Mouse (Mus musculus) lung, postnatal 4 days (tissue): ENCODE results near the gene Kcne1l.

Experiments
- DNase-seq, 2 experiments: peaks; one replicate each; pipeline ENCODE4 v3.0.0; 2021

The Kcne1l gene

DNA sequence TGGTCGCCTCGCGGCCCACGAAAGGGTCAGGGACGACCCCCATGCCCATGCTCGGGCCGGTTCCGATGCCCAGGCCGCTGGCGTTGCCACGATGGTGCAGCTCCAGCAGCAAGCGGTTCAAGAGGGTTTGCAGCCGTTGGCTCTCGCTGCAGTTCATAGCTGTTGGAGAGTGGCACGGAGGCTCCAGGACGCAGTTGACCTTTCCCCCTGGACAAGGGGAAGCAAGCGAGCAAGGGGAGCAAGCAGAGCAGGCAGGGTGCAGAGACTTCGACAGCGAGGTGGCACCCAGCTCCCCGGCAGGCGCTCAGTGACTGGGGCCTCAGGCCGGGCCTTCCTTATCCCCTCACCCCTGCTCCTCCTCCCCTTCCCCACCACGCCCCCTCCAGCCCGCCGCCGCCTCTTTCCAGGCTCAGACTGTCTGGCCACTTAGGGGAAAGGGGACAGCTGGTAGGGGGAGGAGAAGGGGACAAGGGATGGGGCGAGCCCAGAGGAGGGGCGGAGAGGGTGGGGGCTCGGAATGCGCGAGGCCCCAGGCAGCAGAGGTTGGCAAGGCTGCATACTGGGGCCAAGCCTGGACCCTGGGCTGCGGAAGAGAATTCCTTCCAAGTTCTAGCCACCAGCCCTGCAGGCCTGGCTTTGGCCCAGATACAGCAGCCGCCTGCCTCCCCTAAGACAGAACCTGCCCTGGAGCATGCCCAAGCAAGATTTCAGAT, at the start of gene Kcne1l:
Kcne1l (minus strand) TSS at position 426 of the 713 bp plus-strand sequence.
- peak in 1 of 2 experiments; percentile 17 for DNase-seq

DNA sequence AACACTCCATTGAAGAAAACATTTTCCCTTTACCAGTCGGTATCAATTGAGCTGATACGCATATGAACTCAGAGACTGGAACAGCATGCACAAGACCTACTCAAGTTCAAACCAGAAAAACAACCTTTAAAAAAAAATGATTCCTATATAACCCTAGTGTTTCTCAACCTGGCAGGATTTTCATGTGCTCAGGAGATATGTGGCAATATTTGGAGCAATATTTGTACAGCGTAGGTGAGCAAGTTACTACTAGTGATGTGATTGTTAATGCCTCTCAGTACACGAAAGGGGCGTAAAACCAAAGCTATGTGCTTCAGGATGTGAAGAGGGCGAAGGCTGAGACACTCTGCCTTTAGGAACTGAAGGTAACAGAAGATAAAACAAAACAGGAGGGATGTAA, 30.1 kb upstream of the Kcne1l start:
- DNase-seq = no peak

DNA sequence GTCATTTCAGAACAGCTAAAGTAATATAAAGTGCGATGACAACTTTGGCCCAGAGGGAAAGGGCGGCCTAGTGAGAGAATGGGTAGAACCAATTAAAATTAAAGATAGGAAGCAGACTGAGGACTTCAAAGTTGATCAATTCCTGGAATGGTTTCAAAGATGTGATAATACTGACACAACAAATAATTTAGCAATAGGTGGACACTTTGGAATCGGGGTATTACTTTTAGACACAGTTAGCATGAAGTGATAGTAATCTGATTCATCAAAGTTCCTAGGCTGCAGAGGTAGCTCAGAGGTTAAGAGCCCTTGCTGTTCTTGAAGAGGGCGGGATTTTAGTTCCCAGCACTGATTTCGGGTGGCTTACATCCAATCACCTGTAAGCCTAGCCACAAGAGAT, 29.4 kb upstream of the Kcne1l start:
- DNase-seq = no peak

DNA sequence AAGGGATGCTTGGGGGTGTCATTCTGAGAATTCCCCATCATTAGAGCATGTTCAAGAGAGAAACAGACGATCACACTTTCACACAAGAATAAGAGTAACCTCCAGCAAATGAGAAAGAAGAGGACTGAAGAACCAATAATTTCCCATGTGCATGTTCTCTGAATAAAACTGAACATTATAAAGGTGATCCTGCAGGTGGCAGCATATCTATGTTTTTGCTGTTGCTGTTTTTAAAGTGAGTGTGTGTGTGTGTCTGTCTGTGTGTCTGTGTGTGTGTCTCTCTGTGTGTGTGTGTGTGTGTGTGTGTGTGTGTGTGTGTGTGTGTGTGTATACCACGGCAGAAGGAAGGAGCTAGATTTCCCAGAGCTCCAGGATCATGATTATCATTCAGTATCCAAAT, 19.7 kb upstream of the Kcne1l start:
- DNase-seq = no peak

DNA sequence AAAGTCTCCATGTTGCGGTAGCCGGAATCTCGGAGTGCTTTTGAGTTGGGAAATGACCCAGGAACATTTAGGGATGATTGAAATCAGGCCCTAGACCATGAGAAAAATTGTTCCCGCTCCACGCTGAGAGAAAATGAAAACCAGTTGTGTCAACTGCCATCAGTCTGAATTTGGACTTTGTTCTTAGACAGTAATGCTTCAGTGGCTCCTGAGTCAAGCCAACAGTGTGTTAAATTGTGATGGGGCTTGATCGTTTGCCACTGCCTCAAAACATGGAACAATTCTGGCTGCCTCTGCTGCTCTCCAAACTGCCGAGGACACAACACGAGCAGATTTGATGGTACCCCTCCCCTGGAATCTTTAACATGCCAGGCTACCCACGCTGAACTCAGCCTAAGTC, 10.0 kb upstream of the Kcne1l start:
- DNase-seq = no peak

DNA sequence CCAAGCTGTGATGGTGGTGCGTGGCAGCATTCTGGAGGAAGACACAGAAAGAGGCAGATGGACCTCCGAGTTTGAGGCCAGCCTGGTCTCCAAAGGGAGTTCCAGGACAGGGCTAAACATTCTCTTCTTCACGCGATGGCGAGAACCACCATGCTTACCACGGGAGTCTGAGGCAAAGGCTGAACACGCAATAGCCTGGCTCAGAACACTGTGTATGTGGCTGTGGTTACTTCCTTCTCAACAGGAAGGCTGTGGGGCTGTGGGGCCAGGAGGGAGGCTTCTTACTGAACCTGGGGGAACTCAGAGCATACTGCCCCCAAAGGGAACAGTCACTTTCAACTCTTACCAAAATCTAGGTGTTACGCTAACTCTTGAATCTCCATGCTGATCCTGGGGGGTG, 9.2 kb upstream of the Kcne1l start:
- DNase-seq = no peak

DNA sequence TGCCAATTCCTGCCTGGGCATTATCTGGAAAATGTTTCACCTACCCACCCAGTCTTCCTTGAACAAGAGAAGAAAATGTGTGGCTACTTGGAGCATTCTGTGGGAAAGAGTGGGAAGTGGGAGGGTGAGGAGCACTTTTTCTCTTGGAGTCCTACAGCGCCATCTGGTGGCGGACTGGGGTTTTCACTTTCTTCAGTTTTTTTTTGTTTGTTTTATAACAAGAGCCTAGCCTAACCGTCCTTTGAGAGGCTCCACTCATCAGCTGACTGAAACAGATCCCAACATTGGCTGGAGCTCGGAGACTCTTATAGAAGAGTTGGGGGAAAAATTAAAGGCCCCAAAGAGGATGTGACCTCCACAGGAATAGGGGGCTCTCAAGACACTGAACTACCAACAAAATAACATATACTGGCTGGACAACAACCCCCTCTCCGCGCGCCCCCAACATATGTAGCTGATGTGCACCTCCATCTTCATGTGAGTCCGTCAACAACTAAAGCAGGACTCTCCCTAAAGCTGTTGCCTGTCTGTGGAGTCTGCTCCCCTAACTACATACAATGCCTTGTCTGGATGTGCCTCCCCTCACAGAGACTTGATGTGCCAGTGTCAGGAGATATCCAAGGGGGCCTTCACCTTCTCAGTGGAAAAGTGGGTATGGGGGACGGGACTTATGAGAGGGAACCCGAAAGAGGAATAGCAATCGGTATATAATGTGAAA, 8.4 kb upstream of the Kcne1l start:
- peak; percentile 36 to 73 for DNase-seq

DNA sequence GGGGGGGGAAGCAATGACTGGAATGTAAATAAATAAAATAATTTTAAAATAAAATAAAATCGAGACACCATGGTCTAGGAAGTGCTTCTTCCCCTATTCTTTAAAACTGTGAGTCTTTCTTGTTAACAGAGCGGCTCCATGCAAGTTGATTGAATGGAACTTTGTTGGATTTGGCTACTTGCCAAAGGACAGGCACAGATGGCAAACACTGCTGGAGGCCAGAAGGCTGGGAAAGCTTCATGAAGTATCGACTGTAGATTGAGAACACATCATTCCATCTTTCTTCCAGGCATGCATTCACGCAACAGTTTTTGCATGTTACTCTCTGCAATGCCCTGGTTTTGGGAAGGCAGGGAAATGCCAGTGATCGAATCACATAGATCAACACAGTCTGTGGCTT, 4.3 kb upstream of the Kcne1l start:
- no peak for DNase-seq

DNA sequence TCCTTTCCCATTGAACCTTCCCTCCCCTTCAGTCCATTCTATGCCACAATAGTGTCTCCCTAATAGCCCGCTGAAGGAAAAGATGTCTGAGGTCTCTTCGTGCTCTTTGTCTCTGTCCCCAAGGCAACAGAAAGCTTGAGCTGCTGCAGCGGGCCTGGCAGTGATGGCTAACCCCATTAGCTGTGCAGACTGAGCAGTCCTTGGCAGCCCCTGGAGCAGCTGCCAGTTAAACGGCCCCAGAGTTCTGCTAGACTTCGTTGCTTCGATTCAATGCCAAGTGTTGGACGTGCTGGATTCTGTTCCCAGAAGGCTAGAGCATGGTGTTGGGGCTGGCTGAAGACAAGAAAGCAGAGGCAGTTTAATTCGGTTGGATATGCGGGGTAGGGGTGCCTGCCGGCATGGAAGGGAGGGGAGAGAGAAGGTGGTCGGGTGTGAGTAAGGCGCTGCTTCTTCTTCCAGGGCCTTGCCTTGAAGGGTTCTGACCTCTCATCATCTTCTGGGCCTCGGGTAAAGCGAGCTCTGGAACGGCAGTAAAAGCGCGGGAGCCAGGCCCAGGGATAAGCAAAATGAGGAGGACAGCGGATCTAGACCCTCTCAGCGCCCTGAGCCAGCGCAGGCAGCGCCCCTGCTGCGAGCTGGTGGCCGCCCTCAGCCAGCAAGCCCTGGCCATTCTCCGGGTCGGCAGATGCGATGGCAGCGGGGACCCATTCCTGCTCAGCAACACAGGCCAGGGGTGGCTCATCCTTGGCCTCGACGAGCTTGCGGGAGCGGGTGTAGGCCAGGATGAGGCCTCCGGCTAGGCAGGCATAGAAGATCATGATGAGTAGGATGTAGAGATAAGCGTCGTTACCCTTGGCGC, 855 bp downstream of the Kcne1l start:
- no peak for DNase-seq

DNA sequence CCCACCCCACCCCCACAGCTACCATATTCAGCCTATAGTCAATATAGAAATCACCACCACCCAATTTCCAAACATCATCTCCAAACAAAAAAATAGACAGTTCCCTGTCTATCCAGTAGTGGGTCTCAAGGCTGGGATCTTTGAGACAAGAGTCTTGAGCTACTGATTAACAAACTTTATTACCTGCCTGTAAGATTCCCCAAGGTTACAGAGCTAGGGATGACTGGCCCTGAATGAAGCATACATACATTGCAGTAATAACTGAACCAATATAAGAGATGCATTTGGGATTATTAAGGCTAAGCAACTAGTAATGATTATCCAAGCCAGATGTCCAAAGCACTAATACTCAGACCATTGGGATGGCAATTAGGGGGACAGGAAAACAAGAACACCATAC, 1.5 kb downstream of the Kcne1l start:
- no peak for DNase-seq

DNA sequence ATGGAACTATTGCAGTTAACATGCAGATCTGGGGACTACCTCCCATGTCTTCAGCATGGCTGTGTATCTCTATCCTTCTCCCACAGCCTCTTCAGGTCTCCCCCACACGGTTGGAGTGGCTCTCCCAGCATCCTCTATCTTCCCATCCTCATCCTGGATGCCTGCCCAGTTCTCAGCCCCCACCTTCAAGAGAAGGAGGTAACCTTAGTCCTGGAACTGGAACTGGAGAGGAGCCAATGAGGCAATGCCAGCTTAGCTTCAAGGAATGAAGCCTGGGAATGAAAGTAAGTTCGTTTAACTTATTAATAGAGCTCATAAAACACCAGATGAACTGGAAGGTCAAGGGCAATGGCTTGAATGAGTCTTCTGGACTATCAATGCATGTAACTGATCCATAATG, 2.6 kb downstream of the Kcne1l start:
- DNase-seq = no peak

DNA sequence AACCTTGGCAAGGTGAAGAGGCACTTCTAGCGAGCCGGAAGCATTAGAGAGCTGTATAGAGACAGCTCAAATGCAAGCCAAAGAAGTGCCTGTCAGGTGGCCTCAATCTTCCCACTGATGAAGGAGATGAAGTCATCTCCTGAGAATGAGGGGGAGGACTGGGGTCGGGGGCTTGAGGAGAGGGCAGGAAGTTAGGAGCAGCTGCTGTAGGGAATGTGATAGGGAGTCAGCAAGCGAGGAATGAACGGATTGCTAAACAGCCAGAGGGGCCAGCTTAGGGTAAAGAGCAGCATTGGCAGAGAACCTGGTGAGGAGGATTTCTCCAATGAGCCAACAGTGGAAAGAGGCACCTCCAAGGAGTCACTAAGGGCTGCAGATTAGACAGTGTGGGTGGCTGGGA, 20.2 kb downstream of the Kcne1l start:
- no peak for DNase-seq

DNA sequence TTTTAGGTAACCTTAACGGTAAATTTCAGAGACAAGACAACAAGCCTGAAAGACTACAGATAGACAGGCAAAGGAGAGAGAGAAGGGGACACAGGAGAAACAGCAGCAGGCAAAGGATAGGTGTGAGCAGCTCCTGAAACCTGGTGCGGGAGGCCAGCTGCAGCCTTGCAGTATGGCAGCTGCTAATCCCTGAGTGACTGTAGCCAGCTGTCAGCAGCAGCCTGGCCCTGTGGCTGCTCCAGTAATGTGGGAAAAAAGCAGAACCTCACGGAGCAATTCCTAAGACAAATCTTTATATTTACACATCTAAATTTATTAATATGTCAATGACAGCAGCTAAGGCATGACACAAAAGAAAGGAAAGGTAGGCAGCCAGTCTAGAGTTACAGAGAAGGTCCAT, 29.5 kb downstream of the Kcne1l start:
- no peak for DNase-seq

DNA sequence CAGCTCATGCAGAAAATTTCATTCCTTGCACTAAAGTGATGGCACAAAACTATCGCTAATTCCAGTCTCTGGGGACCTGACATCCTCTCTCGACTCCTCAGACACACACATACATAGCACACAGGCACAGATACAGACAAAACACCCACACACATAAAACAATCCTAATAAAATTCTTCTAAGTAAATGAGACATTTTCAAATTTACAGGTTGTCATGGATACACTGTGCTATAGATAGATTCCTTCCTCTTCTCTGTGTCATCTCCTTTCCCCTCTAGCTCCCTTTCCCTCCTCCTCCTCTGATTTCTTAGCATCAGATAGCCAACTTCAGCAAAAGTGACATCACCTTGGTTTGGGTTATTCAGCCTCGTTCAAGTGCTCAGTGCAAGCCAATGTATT, 30.1 kb downstream of the Kcne1l start:
- no peak for DNase-seq
